Mouse (Mus musculus) large intestine, adult 2 months (tissue): Measurements from ENCODE around the gene Fgfr2. TPM values are rescaled to one million over a fixed set of nuclear protein-coding genes. Genes with fewer than 3 reads are reported as not detected.

Source experiments
- DNase-seq: peaks from one replicate; pipeline ENCODE4 v3.0.0-alpha.2; 2012; ENCODE audit warnings: low read depth, low spot score
- WGBS: fragments of 180-500 bp; shearing (Covaris S2); methylation state at CpG from one replicate; pipeline ENCODE4 v1.1.7; 2018; 5-methylcytosine and 5-hydroxymethylcytosine counted together
- polyA plus RNA-seq: library from polyadenylated mRNA; depleted of rRNA; stranded (reverse); fragments of >200 nt; gene quantifications from 2 replicates; pipeline ENCODE4 v1.2.3, GENCODE M21; 2012

Fgfr2 gene
- polyA plus RNA-seq, 1 experiment, result 35.0 TPM

DNA sequence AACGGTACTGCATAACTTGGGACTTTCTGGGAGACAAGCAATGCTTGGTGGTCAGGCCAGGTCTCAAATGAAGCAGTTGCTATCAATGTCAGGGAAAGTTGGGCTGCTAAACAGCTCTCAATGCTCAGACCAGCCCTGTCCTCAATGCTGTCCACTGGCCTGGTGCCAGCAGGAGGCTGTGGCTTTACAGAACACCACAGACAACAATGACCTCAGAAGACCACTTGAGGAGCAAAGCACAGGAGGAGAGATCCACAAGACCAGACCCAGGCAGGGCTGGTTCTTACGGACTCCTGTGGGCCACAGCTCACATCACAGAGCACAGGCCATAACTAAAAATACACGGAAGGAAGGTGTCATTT, 368.8 kb downstream of the Fgfr2 start:
- DNase-seq, result no peak
- 62% methylated on average over 3 of the region's 3 CpGs for WGBS

DNA sequence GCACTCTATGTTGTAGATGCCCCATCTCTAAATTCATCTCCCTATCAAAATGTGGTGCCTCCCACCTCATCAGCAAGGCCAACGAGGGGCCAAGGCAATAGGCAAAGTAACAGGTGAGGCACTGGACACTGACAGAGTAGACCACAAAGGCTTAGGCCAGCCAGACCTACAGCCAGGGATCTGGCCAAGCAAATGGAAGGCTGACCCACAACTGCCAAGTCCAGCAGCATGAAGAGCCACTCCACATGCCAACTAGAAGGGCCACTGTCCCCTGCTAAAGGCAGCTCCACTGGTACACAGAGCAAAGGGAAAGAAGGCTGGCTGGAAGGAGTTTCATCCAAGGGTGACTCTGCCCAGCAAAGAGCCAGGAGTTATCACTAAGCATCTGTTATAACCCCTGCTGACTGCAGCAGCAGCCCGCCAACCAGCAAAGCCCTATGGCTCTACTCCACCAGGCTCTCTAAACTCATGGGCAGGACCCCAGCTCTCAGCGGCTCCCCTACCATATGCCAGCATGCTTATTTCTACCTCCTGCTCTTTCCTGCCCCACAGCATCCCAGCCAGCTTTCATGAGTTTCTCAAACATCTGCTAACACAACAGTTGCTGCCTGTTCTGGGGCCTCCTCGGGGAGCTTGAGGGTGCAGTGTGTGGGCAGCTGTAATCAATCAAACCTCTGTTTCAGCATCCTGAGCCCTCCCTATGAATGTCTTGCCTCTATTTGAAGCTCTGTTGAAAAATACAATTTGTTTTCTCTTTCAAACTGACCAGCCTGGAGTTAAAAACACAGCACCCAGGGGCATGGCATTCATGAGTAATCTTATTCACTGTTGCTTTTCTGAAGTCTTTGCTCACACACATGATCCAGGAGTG, 369.4 kb downstream of the Fgfr2 start:
- 82% methylated on average over 4 of the region's 4 CpGs for WGBS

GRCm38 (mm10) chr7:132751716-132752115, 371.4 kb downstream of the Fgfr2 start:
- DNase-seq, result no peak
- 12% methylated on average over 2 of the region's 2 CpGs for WGBS

More for the DNA sequence above, 369.4 kb downstream of the Fgfr2 start:
- DNase-seq, result no peak

GRCm38 (mm10) chr7:132749504-132749903, 373.6 kb downstream of the Fgfr2 start:
- 90% methylated on average over 11 of the region's 11 CpGs for WGBS
- DNase-seq, result no peak

GRCm38 (mm10) chr7:132748076-132748769, 374.9 kb downstream of the Fgfr2 start:
- no peak for DNase-seq
- WGBS, result 79% methylated on average over 3 of the region's 3 CpGs

DNA sequence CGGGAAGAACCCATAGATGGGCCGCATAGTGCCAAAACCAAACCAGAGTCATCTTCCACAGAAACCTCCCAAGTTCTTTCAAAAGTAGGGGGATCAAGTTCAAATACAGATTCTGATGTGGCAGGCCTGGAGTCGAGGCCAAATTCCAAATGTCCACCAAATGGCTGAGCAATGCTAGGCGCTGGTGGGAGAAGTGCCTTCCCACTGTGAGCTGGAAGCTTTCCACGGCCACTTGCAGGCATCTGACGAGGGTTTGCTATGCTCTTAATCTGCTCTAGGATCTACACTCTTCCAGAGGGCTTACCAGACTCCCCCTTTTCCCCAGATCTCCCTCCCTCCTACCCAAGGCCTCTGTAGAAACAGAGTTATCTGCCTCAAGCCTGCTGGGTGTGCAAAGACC, 376.1 kb downstream of the Fgfr2 start:
- 88% methylated on average over 6 of the region's 6 CpGs for WGBS
- no peak for DNase-seq

DNA sequence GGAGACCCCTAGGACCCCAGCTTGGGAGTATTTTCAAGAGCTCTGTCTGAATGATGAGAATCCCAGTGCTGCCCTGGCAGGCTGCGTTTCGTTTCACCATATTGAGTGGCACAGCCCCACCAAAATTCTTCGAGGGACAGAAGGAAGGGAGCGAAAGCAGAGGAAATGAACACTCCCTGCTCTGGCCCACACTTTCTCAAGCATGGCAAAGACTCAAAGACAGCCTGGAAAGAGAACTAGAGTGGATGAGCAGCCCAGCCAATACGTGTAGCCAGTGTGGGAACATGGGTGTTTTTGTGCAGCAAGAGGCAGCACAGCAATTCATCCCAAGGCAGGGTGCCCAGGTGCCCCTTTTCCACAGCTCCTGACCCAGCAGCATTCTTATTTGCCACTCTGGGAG, 380.2 kb downstream of the Fgfr2 start:
- DNase-seq, result no peak
- WGBS, result 26% methylated on average over 5 of the region's 5 CpGs

DNA sequence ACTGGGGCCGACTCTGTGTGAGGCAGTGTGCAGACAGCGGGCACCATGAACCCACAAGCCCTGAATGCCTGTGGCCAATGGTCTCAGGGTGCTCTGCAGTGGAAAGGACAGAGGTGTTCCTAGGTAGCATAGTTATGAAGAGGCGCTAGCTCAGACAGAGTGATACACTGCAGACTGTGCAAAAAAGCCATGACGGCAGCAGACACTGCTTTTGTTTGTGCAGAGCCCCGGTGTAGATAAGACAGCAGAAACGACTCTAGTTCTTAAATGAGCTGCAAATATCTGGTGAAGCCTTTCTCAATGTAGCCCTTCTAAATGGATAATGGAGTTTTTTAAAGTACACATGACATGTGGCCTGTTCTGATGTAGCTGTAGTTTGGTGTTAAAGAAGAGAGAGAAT, 383.3 kb downstream of the Fgfr2 start:
- DNase-seq, result no peak
- 80% methylated on average over 6 of the region's 6 CpGs for WGBS

DNA sequence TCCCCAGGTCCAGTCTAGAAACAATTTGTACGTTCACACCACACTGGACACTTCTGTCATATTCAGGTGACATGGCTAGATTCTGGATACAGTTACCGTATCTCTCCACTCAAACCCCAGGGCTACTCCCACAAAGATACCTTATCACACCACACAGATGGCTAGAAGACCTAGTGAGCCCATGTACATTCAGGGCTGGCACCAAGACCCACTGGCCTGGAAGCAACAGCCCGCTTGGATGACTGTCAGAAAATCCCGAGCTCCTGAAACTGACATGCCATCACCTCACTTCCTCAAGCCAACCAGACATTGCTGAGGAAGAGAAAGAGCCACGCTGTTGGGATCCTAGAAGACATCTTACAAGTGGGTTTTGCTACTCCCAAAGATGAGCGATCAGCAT, 384.3 kb downstream of the Fgfr2 start:
- WGBS, result 92% methylated on average over 6 of the region's 6 CpGs
- no peak for DNase-seq

DNA sequence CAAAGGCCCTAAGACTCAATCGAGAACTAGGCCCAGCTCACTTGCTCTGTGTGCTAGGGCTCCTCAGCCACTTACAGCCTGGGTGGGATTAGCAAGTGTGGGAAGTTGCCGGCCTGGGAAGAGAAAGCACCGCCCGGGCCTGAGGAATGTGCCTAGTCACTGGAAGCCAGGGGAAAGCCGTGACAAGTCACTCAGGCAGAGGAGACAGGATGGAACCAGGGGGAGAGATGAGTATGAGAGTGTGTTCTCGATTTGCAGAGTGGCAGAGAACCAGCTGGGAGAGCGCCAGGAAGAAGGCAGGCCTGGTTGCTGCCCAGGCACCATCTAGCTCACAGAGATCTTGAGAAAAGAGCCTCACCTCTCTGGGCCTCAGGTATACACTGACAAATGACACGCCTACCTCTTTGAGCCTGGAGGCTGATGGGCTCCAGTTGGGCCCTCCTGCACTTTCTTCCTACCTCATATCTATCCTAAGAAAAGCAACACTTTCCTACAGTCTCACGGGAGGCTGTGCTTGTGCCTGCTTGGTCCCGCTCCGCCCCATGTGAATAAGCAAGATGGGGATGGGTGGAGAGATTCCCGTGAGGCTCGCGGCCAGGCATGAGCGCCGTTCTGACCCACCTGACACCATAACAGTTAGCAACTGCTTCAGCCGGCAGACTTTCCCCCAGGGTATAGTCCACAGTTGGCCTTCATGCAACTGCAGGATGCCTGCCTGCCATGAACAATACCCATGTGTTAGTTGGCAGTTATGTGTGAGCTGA, 386.9 kb downstream of the Fgfr2 start:
- no peak for DNase-seq
- 57% methylated on average over 17 of the region's 17 CpGs for WGBS

DNA sequence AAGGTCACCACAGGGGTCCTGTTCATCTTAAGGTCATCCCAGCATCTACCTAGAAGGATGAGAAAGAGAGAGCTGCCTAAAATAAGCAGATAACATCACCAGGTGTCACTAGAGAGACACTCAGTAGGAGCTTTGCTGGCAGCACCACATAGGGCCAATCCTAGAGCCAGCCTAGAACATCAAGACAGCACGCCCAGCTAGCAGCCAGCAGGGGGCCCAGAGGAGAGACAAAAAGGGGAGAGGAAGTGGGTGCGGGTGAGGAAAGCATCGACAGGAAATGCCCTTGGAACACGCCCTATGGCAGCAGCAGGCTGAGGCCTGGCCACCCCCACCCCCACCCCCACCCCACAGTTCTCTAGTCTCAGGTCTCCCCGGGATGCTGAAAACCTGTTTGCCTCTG, 388.0 kb downstream of the Fgfr2 start:
- 35% methylated on average over 5 of the region's 5 CpGs for WGBS
- DNase-seq, result no peak

GRCm38 (mm10) chr7:132734222-132734621, 388.9 kb downstream of the Fgfr2 start:
- 93% methylated on average over 9 of the region's 9 CpGs for WGBS
- DNase-seq, result no peak

DNA sequence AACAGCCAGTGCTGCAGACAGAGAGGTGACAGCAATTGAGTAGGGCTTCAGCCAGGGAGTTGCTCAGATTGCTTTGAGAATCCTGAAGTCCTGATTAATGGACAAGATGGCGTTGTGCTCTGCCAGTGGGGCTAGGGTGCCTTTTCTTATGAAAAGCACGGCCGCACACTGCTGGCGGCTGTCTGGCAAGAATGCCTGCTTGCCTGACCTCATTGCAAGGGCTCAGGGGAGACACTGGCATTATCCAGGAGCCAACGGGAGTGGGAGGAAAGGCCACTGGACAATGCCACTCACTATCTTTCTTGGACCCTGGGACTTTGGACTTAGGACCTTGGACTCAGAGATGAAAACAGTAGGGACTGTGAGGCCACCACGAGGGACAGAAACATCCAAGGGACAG, 389.6 kb downstream of the Fgfr2 start:
- WGBS, result 73% methylated on average over 6 of the region's 6 CpGs
- no peak for DNase-seq

GRCm38 (mm10) chr7:132732136-132732789, 390.9 kb downstream of the Fgfr2 start:
- no peak for DNase-seq

DNA sequence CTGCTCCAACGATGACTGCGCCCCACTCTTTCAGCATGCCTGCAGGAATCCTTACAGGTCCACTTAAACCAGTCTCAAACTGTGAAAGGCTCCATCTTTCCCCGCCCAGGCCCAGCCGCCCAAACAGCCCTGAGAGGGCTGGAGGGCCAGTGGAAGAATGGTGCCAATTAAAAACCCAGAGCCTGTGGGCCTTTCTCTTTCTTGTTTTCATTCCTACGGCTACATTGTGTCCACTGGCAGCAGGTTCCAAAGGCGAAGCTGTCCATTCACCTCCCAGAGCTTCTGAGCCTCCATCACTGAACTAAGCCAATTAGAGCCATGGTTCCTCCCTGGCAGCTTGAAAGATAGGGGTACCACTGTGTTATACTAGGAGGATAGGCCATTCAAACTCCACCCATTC, 391.6 kb downstream of the Fgfr2 start:
- WGBS, result 93% methylated on average over 6 of the region's 6 CpGs

More at GRCm38 (mm10) chr7:132732136-132732789, 390.9 kb downstream of the Fgfr2 start:
- WGBS, result 78% methylated on average over 6 of the region's 6 CpGs

GRCm38 (mm10) chr7:132730510-132730909, 392.6 kb downstream of the Fgfr2 start:
- no peak for DNase-seq
- 88% methylated on average over 7 of the region's 7 CpGs for WGBS

More for the DNA sequence above, 391.6 kb downstream of the Fgfr2 start:
- DNase-seq, result no peak

GRCm38 (mm10) chr7:132729093-132729831, 393.9 kb downstream of the Fgfr2 start:
- 72% methylated on average over 4 of the region's 4 CpGs for WGBS

DNA sequence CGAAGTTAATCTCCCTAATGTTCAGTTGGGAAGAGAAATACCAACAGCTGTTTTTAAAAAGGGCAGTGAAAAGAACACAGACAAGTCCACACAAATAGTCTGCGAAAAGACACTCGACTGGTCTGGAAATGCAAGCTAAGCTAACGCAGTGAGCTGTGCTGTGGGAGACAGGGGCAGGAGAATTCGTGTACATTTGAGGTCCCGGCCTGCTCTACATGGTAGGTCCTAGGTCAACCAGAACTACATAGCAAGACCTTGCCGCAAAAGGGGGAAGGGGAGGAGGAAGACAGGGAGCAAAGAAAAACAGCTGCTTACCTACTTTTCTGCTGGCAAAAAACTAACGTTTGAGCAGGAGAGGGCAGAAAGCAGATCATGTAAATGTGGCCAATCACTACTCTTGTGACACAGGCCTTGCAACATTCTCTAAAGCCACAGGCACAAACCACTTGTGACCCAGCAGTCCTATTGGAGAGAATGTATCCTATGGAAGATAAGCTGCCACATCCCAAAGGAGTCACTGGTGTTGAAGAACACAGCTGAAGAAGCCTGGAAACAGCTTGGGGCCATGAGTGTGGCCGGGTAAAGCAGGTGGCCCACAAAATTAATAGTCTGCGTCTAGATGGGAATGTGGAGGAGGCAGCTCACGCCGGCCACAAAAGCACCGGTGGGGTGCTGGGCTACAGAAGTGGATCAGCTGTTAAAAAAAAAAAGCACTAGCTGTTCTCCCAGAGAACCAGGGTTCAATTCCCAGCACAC, 396.9 kb downstream of the Fgfr2 start:
- WGBS, result 78% methylated on average over 13 of the region's 13 CpGs
- no peak for DNase-seq

More at GRCm38 (mm10) chr7:132729093-132729831, 393.9 kb downstream of the Fgfr2 start:
- peak; percentile 54 for DNase-seq
